Mouse (Mus musculus) lung, postnatal 0 days (tissue): ENCODE data around the gene Rhobtb3. TPM values are rescaled to one million over a fixed set of nuclear protein-coding genes. Genes with fewer than 3 reads are reported as not detected.
"Not testable (repeated sequence)": the region's sequence is repeated elsewhere in the genome, so short reads cannot be mapped to it uniquely, and the experiment has no call there.

Source experiments
- ATAC-seq: fragments of 200-750 bp; cut with Nextera tagmentation; 2 replicates; pipeline ENCODE4 v1.8.0; 2017; ENCODE audit warnings: moderate library complexity
- DNase-seq: peaks from one replicate; pipeline ENCODE4 v3.0.0-alpha.2; 2016; ENCODE audit warnings: low spot score
- H3K27ac ChIP-seq: fragments of 300-500 bp; sonication (generic); 2 replicates; pipeline ENCODE4 v1.5.1; 2014; ENCODE audit warnings: antibody characterized with exemption, mild to moderate bottlenecking, low read length, mixed read lengths
- H3K27me3 ChIP-seq: fragments of 300-500 bp; sonication (generic); replicated peaks from 2 replicates; pipeline ENCODE4 v1.6.1; 2014; ENCODE audit warnings: low read length, mixed read lengths; ENCODE audit not compliant: insufficient read depth
- H3K36me3 ChIP-seq: fragments of 300-500 bp; sonication (generic); 2 replicates; pipeline ENCODE4 v1.6.1; 2014; ENCODE audit warnings: low read length, mixed read lengths; ENCODE audit not compliant: insufficient read depth
- H3K4me1 ChIP-seq: fragments of 300-500 bp; sonication (generic); 2 replicates; pipeline ENCODE4 v1.6.1; 2014; ENCODE audit warnings: antibody characterized with exemption, low read depth, low read length, mixed read lengths; ENCODE audit not compliant: insufficient read depth
- H3K4me2 ChIP-seq: fragments of 300-500 bp; sonication (generic); replicated peaks from 2 replicates; pipeline ENCODE4 v1.6.1; 2014; ENCODE audit warnings: low read depth, mild to moderate bottlenecking, low read length, moderate library complexity, mixed read lengths
- H3K4me3 ChIP-seq: fragments of 300-500 bp; sonication (generic); 2 replicates; pipeline ENCODE4 v1.5.1; 2014; ENCODE audit warnings: low read depth, low read length
- H3K9ac ChIP-seq: fragments of 300-500 bp; sonication (generic); replicated peaks from 2 replicates; pipeline ENCODE4 v1.6.1; 2014; ENCODE audit warnings: low read depth, mild to moderate bottlenecking
- H3K9me3 ChIP-seq: fragments of 300-500 bp; sonication (generic); 2 replicates; pipeline ENCODE4 v1.6.1; 2016; ENCODE audit warnings: low read length, mixed read lengths
- CTCF ChIP-seq: IDR thresholded peaks from 2 replicates; pipeline ENCODE4 v1.5.1; 2016; ENCODE audit warnings: antibody characterized with exemption, mild to moderate bottlenecking
- EP300 ChIP-seq: IDR thresholded peaks from 2 replicates; pipeline ENCODE4 v1.6.1; 2016; ENCODE audit warnings: antibody characterized with exemption, mild to moderate bottlenecking, control low read depth
- WGBS: fragments of 180-500 bp; shearing (Covaris S2); extraction: QIAGEN DNeasy Blood & Tissue Kit; methylation state at CpG from one replicate; pipeline ENCODE4 v1.1.7; 2014; 5-methylcytosine and 5-hydroxymethylcytosine counted together
- polyA plus RNA-seq: library from polyadenylated mRNA; unstranded; fragments of >200 nt; fragmentation: Nextera tagmentation; extraction: Ambion mirVana; gene quantifications from 2 replicates; pipeline ENCODE4 v1.2.1, GENCODE M21; 2015

Rhobtb3 gene
- polyA plus RNA-seq, 1 experiment from 2014 or later = 8.6 TPM

GRCm38 (mm10) chr13:75879756-75880155 lies 64.0 kb downstream of the Rhobtb3 start:
- Histone ChIP-seq H3K27me3 (no peaks in the 10 kb centered on the region), H3K27ac (no peak overlapping the region), H3K4me3 (no peak overlapping the region), H3K36me3 (no peaks in the 10 kb centered on the region), H3K9me3 (no peaks in the 10 kb centered on the region), H3K9ac (no peak overlapping the region), H3K4me1 (no peaks in the 10 kb centered on the region), H3K4me2 (no peak overlapping the region)
- TF ChIP-seq EP300 (no peak), CTCF (no peak)
- 85% methylated on average over 3 of the region's 3 CpGs for WGBS
- ATAC-seq (no peak), DNase-seq (peak; percentile 3)

- Histone ChIP-seq H3K36me3 (no peaks in the 10 kb centered on the region), H3K9ac (no peak overlapping the region), H3K4me1 (no peaks in the 10 kb centered on the region; the same call in 1 of the 2 replicates), H3K4me2 (no peak overlapping the region), H3K9me3 (no peaks in the 10 kb centered on the region), H3K27me3 (no peaks in the 10 kb centered on the region), H3K4me3 (no peak overlapping the region), H3K27ac (no peak overlapping the region)
- ATAC-seq (no peak), DNase-seq (peak; percentile 84)
- peak; percentile 86 for TF ChIP-seq CTCF
- TF ChIP-seq EP300 = no peak
Measured at GRCm38 (mm10) chr13:75877907-75878306, 65.8 kb downstream of the Rhobtb3 start.

GRCm38 (mm10) chr13:75876592-75876991 lies 67.1 kb downstream of the Rhobtb3 start:
- H3K4me3 ChIP-seq = no peak overlapping the region
- no peak overlapping the region for H3K4me2 ChIP-seq
- TF ChIP-seq EP300 = no peak
- TF ChIP-seq CTCF = no peak
- H3K9me3 ChIP-seq = no peaks in the 10 kb centered on the region
- DNase-seq (peak; percentile 5), ATAC-seq (no peak)
- H3K27me3 ChIP-seq = no peaks in the 10 kb centered on the region
- H3K27ac ChIP-seq = no peak overlapping the region
- H3K4me1 ChIP-seq = no peaks in the 10 kb centered on the region; the same call in 1 of the 2 replicates
- H3K9ac ChIP-seq = no peak overlapping the region
- no peaks in the 10 kb centered on the region for H3K36me3 ChIP-seq
- 66% methylated on average over 6 of the region's 6 CpGs for WGBS

GRCm38 (mm10) chr13:75876188-75876587 lies 67.5 kb downstream of the Rhobtb3 start:
- H3K36me3 ChIP-seq, H3K27me3 ChIP-seq, H3K27ac ChIP-seq, H3K4me3 ChIP-seq, H3K9ac ChIP-seq, H3K9me3 ChIP-seq, H3K4me2 ChIP-seq, H3K4me1 ChIP-seq: not testable (repeated sequence)
- 0 out of 2 replicates have a peak, but pooled peaks have one; percentile 27 for ATAC-seq
- peak; percentile 10 for DNase-seq
- WGBS = 70% methylated on average over 7 of the region's 7 CpGs

- no peak overlapping the region for H3K4me3 ChIP-seq
- ATAC-seq = peak; percentile 86
Measured at GRCm38 (mm10) chr13:75874608-75875376, 68.9 kb downstream of the Rhobtb3 start.

GRCm38 (mm10) chr13:75867876-75868275 lies 75.8 kb downstream of the Rhobtb3 start:
- no peak overlapping the region for H3K9ac ChIP-seq
- no peak for ATAC-seq

More at GRCm38 (mm10) chr13:75874608-75875376, 68.9 kb downstream of the Rhobtb3 start:
- TF ChIP-seq EP300 = no peak; the same call in 1 of the 2 replicates
- TF ChIP-seq CTCF = no peak
- Histone ChIP-seq H3K36me3 (no peaks in the 10 kb centered on the region; the same call in 1 of the 2 replicates), H3K9me3 (no peaks in the 10 kb centered on the region), H3K27me3 (no peaks in the 10 kb centered on the region), H3K9ac (no peak overlapping the region), H3K27ac (no peak overlapping the region), H3K4me1 (no peaks in the 10 kb centered on the region; the same call in 1 of the 2 replicates), H3K4me2 (no peak overlapping the region)
- 46% methylated on average over 4 of the region's 4 CpGs for WGBS
- peak; percentile 79 for DNase-seq

More at GRCm38 (mm10) chr13:75867876-75868275, 75.8 kb downstream of the Rhobtb3 start:
- Histone ChIP-seq H3K27me3 (no peaks in the 10 kb centered on the region), H3K36me3 (no peaks in the 10 kb centered on the region; the same call in 1 of the 2 replicates), H3K27ac (no peak overlapping the region), H3K9me3 (no peaks in the 10 kb centered on the region), H3K4me1 (no peaks in the 10 kb centered on the region), H3K4me3 (no peak overlapping the region), H3K4me2 (no peak overlapping the region)
- WGBS = 92% methylated on average over 2 of the region's 2 CpGs
- TF ChIP-seq CTCF (no peak), EP300 (no peak)
- DNase-seq = no peak
